Mouse (Mus musculus) embryonic fibroblast, embryonic 13.5 days (primary cell): ENCODE data around the gene Ubtd2. TPM values are rescaled to one million over a fixed set of nuclear protein-coding genes. Genes with fewer than 3 reads are reported as not detected.

Experiments used
- H3K27ac ChIP-seq: 2 replicates; pipeline ENCODE4 v1.5.1; 2012; ENCODE audit warnings: low read length, control low read depth, inconsistent platforms; ENCODE audit not compliant: insufficient read depth
- H3K4me1 ChIP-seq: 2 replicates; pipeline ENCODE4 v1.6.1; 2011; ENCODE audit warnings: low read length; ENCODE audit not compliant: control insufficient read depth, insufficient read depth
- H3K4me3 ChIP-seq: 2 replicates; pipeline ENCODE4 v1.5.1; 2011; ENCODE audit warnings: mild to moderate bottlenecking, control low read depth, low read length; ENCODE audit not compliant: insufficient read depth
- CTCF ChIP-seq: IDR thresholded peaks from 2 replicates; pipeline ENCODE4 v1.5.1; 2011; ENCODE audit warnings: mild to moderate bottlenecking, control low read depth, low read length, moderate library complexity, borderline replicate concordance; ENCODE audit not compliant: insufficient read depth
- POLR2A ChIP-seq: IDR thresholded peaks from 2 replicates; pipeline ENCODE4 v1.6.1; 2011; ENCODE audit warnings: low read depth, mild to moderate bottlenecking, control low read depth, low read length, moderate library complexity
- polyA plus RNA-seq: library from polyadenylated mRNA; stranded (reverse); fragments of >200 nt; gene quantifications from 2 replicates; pipeline ENCODE4 v1.2.4, GENCODE M21; 2011; ENCODE audit warnings: low read depth; ENCODE audit not compliant: missing spikeins, insufficient read length

Ubtd2 gene
- polyA plus RNA-seq, 1 experiment, result 47.0 TPM

DNA sequence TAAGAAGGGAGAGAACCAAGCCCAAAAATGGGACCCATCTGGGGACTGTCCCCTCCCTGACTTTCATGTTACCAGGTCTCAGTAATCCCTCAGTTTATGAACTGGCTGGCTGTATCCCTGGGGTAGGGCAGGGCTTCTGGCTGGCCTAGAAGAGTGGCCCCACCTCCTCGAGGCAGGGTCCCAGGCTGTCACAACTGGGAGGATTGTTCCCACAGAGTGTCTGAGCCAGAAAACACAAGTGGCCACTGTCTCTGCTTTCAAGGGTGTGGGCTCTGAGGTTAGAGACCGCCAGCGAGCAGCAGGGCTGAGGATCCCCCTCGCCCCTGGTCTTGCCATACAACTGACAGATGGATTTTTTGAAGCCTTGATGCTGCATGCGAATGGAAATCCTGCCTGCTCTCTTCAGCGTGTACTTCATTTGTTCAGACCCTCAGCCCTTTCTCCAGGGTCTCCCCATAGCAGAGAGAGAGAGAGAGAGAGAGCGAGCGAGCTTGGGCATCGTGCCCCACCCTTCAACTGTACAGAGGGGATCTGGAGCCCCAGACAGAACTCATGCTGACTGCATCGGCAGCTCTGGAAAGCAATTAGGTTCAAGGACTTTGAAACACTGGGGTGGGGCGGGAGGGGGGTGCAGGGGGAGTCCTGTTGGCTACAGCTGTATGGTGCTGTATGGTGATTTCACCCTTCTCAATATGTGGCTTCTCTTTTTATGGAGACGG, 96.6 kb downstream of the Ubtd2 start:
- no peak overlapping the region for H3K27ac ChIP-seq
- no peak overlapping the region for H3K4me3 ChIP-seq
- TF ChIP-seq POLR2A, result no peak
- no peak for TF ChIP-seq CTCF
- no peaks in the 10 kb centered on the region; the same call in 1 of the 2 replicates for H3K4me1 ChIP-seq

DNA sequence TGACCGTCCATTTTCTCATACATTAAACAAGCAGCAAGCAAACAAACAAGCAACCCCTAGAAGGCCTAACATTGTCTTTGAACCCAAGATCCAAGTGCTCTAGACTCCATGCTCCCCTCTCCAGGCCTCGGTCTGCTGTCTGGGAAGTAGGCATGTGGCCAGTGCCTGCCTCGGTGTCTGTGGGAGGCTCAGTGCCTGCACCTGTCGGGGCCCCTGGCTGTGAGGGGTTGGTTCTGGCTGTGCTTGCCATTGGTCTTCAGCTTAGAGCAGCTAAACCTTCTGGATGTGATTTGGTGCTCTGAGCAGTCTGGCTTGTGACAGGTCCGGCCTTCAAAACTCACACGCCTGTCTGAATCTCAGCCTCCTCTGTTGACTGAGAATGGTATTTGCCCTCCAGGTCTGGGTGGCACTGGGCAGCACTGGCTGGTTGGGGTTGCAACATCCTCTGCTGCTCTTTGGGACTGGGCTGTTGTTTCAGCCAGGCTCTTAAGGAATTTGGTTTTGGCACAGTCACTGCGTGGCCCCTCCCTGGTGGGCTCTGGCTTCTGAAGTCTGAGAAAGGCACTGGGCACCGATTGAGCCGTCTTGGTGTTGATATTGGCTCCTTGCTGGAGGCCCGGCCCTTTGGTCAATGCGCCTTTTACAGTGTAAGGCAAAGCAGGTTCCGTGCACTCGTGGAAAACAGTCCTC, 97.4 kb downstream of the Ubtd2 start:
- Histone ChIP-seq H3K4me1 (no peaks in the 10 kb centered on the region; the same call in 1 of the 2 replicates), H3K27ac (no peak overlapping the region)

DNA sequence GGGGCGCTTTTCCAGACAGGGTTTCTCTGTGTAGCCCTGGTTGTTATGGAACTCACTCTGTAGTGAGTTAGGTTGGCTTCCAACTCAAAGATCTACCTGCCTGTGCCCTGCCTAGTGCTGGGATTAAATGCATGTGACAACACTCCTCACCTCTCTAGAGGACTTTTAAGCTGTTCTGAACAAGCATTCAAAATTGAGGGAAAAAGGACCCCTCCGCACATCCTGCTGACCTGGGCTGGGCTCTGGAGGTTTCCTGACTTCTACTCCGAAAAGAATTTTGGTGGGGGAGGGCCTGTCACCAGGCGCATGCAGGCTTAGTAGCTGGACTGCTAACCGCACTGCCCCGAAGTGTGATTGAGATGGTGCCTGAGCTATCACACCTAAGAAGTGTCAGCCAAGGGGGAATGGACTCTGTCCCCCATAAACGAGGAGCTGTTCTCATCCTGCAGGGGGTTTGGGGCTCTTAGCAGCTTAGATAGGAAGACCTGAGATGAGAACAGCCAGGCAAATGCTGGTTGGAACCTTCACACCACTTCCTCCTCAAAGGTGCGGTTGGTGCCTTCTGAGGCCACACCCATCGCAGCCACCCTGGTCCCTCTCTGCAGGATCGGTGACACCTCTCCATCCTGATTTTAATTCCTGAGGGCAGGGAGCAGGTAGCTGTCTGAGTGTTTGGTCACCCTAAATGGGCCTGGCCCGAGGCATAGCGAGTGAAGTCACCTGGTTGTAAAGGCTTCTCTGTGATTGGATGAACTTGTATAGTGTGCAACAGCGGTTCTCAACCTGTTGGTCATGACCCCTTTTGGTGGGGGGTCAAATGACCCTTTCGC, 98.4 kb downstream of the Ubtd2 start:
- no peak for TF ChIP-seq POLR2A
- H3K4me3 ChIP-seq, result no peak overlapping the region
- H3K4me1 ChIP-seq, result no peaks in the 10 kb centered on the region; the same call in 1 of the 2 replicates
- H3K27ac ChIP-seq, result no peak overlapping the region

More for the DNA sequence above, 97.4 kb downstream of the Ubtd2 start:
- no peak overlapping the region for H3K4me3 ChIP-seq
- no peak for TF ChIP-seq POLR2A
- no peak for TF ChIP-seq CTCF

DNA sequence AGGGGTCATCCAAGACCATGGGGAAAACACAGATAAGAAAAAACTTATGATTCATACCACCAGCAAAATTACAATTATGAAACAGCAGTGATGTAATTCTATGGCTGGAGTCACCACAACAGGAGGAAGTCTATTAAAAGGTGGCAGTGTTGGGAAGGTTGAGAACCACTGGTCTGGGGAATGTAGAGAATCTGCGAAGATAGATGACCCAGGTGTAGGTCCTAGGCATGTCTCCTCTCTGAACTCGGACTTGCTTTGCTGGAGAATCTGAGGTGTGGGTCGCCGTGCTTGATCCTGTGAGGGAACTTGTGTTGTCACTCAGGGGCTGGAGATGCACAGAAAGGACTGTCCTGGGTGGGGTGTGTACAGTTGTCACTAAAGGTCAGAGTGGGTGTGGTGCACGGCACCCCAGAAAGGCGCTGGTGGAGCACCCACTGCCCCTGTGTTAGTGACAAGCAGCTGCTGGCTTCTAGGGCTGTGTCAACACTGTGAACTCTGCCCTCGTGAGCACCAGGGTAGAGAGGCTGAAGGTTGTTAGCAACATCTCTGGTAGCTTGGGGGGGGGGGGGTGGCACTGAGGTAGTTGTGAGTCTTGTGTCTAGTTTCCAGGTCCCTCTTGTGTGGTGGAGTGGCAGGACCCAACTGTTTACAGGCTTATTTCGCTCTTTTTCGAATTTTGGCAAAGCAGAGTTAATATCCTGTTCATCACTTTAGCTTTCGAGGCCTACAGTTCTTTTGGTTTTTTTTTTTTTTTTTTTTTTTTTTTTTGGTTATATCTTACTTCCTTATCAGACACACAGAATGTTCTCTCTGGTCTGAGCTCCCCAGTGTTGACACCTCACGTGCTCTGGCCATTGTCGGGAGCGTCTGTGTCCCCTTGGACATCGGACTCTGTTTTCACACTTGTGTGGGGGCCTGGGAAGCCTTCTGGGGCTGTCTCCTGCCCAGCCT, 99.2 kb downstream of the Ubtd2 start:
- no peak overlapping the region for H3K27ac ChIP-seq
- TF ChIP-seq POLR2A (no peak), CTCF (no peak)
- H3K4me1 ChIP-seq, result no peaks in the 10 kb centered on the region; the same call in 1 of the 2 replicates

DNA sequence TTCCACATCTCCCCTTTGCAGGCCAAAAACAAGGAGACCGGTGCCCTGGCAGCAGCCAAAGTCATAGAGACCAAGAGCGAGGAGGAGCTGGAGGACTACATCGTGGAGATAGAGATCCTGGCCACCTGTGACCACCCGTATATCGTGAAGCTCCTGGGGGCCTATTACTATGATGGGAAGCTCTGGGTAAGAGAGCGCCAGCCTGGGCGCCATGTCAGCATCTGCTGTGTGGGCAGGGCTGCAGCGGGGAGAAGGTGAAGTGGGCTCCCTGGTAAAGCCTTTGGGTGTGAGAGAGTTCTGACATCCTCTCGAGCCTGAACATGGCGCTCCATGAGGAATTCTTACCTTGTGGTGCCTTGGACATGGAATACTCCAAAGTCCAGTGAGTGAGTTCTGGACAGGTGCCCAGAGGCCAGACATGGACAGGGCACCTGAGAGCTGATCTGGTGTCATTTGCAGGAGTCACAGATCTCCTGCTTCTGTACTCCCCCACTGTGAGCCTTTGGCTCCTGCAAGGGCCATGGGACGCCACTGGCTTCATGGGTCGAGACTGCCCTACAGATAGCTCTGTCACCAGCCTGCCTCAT, 100.0 kb downstream of the Ubtd2 start:
- H3K27ac ChIP-seq, result no peak overlapping the region
- no peaks in the 10 kb centered on the region; the same call in 1 of the 2 replicates for H3K4me1 ChIP-seq
- H3K4me3 ChIP-seq, result no peak overlapping the region
- TF ChIP-seq CTCF (no peak), POLR2A (no peak)

More for the DNA sequence above, 99.2 kb downstream of the Ubtd2 start:
- no peak overlapping the region for H3K4me3 ChIP-seq

DNA sequence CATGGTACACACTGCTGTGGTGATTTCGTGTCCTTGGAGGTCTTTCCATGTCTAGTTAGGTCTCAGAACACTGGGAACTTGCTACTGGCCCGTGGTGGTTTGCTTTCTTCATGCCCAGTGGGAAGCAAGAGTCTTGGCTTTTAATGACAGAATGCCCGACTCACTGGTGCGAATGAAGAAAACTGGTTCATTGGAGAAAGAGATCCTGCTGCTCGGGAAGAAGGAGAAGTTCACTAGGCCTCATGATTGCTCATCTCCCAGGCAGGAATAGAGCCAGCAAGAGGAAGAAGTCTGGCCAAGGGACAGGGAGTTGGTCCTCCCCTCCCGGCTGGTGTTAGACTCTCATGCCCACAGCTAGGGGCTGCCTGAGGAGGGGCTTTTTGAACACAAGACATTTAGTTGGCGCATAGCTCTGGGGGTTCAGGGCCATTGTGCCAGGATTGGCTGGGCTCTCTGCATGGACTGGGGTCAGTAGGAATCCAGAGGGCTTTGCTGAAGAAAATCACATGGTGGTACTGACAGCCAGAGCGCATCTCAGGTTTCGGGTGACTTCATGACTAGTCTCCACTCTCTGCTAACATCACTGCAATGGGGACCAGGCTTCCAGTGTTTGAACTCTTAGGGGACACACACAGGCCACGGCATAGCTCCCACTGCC, 101.3 kb downstream of the Ubtd2 start:
- no peak overlapping the region for H3K27ac ChIP-seq
- H3K4me3 ChIP-seq, result no peak overlapping the region
- H3K4me1 ChIP-seq, result no peaks in the 10 kb centered on the region; the same call in 1 of the 2 replicates
- TF ChIP-seq CTCF (no peak), POLR2A (no peak)

DNA sequence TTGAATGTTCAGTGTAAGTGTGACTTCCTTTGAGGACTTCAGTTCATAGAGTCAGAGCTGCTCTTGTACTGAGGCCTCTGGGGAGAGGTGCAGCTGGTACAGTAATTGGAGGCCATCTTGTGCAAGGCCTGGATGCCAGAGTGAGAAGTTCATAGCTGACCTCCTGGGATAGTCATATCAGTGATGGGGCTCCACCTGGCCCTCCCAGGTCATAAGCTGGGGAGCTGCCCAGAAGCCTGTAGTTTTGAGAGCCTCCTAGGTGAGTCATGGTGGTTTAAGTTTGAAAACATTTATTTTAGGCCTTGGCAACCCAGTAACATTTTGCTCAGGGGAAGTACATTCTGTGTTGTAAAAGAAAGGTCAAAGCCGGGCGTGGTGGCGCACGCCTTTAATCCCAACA, 102.9 kb downstream of the Ubtd2 start:
- Histone ChIP-seq H3K4me3 (no peak overlapping the region), H3K4me1 (no peaks in the 10 kb centered on the region; the same call in 1 of the 2 replicates), H3K27ac (no peak overlapping the region)
- no peak for TF ChIP-seq CTCF
- no peak for TF ChIP-seq POLR2A

DNA sequence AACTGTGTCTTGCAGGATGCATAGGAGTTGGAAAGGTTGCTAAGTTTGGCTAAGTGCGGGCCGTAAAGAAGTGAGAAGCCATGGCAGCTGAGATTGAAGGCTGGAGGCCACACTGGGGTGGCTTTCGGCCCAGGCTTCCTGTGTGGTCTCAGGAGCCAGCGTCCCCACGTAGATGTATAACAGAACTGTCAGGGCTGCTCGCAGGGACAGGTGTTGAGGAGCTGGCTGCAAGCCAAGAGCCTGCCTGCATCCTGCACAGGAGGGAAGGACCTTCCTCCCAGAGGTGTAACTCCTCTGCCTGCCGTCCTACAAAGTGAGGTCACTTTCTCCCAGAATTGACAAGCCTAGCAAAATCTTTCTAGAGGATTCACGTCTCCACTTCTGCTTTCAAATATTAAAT, 103.5 kb downstream of the Ubtd2 start:
- no peak for TF ChIP-seq CTCF
- no peak for TF ChIP-seq POLR2A
- no peak overlapping the region for H3K4me3 ChIP-seq
- H3K4me1 ChIP-seq, result peaks cover 1% of the 10 kb centered on the region; the same call in 1 of the 2 replicates
- no peak overlapping the region for H3K27ac ChIP-seq
